Mouse (Mus musculus) hindbrain, embryonic 11.5 days (tissue): ENCODE data around the gene Pus7. TPM values are rescaled to one million over a fixed set of nuclear protein-coding genes. Genes with fewer than 3 reads are reported as not detected.

ENCODE experiments used
- ATAC-seq: fragments of 200-750 bp; cut with Nextera tagmentation; 2 replicates; pipeline ENCODE4 v1.8.0; 2017; ENCODE audit warnings: mild to moderate bottlenecking, moderate TSS enrichment, moderate library complexity; ENCODE audit not compliant: low FRiP score
- DNase-seq: peaks from one replicate; pipeline ENCODE4 v3.0.0-alpha.2; 2015; ENCODE audit warnings: low spot score
- H3K27ac ChIP-seq: fragments of 300-500 bp; sonication (generic); 2 replicates; pipeline ENCODE4 v1.5.1; 2014; ENCODE audit warnings: mild to moderate bottlenecking, low read depth, low read length
- H3K27me3 ChIP-seq: fragments of 300-500 bp; sonication (generic); 2 replicates; pipeline ENCODE4 v1.6.1; 2014; ENCODE audit warnings: mild to moderate bottlenecking, low read length, moderate library complexity, mixed read lengths; ENCODE audit not compliant: control insufficient read depth, insufficient read depth
- H3K36me3 ChIP-seq: fragments of 300-500 bp; sonication (generic); 2 replicates; pipeline ENCODE4 v1.6.1; 2014; ENCODE audit warnings: mild to moderate bottlenecking, low read length, moderate library complexity, mixed read lengths; ENCODE audit not compliant: control insufficient read depth, insufficient read depth
- H3K4me1 ChIP-seq: fragments of 300-500 bp; sonication (generic); replicated peaks from 2 replicates; pipeline ENCODE4 v1.6.1; 2014; ENCODE audit warnings: low read length, mixed read lengths; ENCODE audit not compliant: control insufficient read depth, insufficient read depth
- H3K4me2 ChIP-seq: fragments of 300-500 bp; sonication (generic); replicated peaks from 2 replicates; pipeline ENCODE4 v1.6.1; 2014; ENCODE audit warnings: mild to moderate bottlenecking, low read depth, low read length
- H3K4me3 ChIP-seq: fragments of 300-500 bp; sonication (generic); 2 replicates; pipeline ENCODE4 v1.5.1; 2014; ENCODE audit warnings: low read depth, low read length
- H3K9ac ChIP-seq: fragments of 300-500 bp; sonication (generic); 2 replicates; pipeline ENCODE4 v1.6.1; 2014; ENCODE audit warnings: low read depth, low read length
- H3K9me3 ChIP-seq: fragments of 300-500 bp; sonication (generic); 2 replicates; pipeline ENCODE4 v1.6.1; 2016; ENCODE audit warnings: low read length; ENCODE audit not compliant: control insufficient read depth
- WGBS: fragments of 180-500 bp; shearing (Covaris S2); extraction: QIAGEN DNeasy Blood & Tissue Kit; methylation state at CpG from one replicate; pipeline ENCODE4 v1.1.7; 2014; 5-methylcytosine and 5-hydroxymethylcytosine counted together
- polyA plus RNA-seq: library from polyadenylated mRNA; unstranded; fragments of >200 nt; fragmentation: Nextera tagmentation; extraction: Ambion mirVana; gene quantifications from 2 replicates; pipeline ENCODE4 v1.2.1, GENCODE M21; 2014

Pus7 gene
- polyA plus RNA-seq, 1 experiment from 2014 or later: 23.8 TPM

- DNase-seq: no peak
- no peak for ATAC-seq
These were observed 5.6 kb upstream of the Pus7 start for GRCm38 (mm10) chr5:23789078-23789612.

DNA sequence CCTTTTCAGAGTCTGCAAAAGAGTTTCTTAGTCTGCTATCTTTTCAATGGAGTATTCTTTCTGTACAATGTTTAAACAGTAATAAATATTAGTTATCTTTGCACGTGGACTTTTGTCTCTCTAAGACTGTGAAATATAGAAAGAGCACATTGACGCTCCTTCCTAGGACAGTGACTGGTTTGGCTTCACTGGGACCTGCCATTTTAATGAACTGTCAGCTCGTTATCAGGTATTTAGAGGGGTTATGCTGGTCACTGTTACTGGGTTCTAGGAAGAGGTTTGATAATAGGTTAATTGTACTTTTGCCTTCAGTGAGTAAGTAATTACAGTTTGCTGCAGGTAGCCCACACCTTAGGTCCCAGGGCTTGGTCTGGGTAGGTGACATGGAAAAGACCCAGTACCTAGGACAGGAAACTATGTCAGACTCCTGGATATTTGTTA, 4.9 kb upstream of the Pus7 start:
- Histone ChIP-seq H3K4me2 (peak overlapping the region; percentile 72), H3K4me3 (peak overlapping the region; percentile 81), H3K27me3 (no peaks in the 10 kb centered on the region), H3K36me3 (no peaks in the 10 kb centered on the region), H3K9ac (peak overlapping the region; percentile 77), H3K27ac (no peak overlapping the region), H3K9me3 (no peaks in the 10 kb centered on the region), H3K4me1 (peaks cover 2% of the 10 kb centered on the region; the same call in 1 of the 2 replicates)
- ATAC-seq (no peak), DNase-seq (no peak)
- WGBS: 50% methylated on average over 3 of the region's 3 CpGs

More at GRCm38 (mm10) chr5:23789078-23789612, 5.6 kb upstream of the Pus7 start:
- Histone ChIP-seq H3K36me3 (no peaks in the 10 kb centered on the region), H3K27ac (no peak overlapping the region), H3K4me1 (peaks cover 2% of the 10 kb centered on the region; the same call in 1 of the 2 replicates), H3K9ac (no peak overlapping the region), H3K4me3 (no peak overlapping the region), H3K27me3 (no peaks in the 10 kb centered on the region), H3K4me2 (no peak overlapping the region), H3K9me3 (no peaks in the 10 kb centered on the region)
- WGBS: 87% methylated on average over 4 of the region's 4 CpGs

- Histone ChIP-seq H3K4me2 (peak within 1 kb of the TSS; percentile 72), H3K4me1 (peaks cover 2% of the 10 kb centered on the region; the same call in 1 of the 2 replicates), H3K9me3 (no peaks in the 10 kb centered on the region), H3K27ac (no peak within 1 kb of the TSS; the same call in 1 of the 2 replicates), H3K36me3 (no peaks in the 10 kb centered on the region), H3K9ac (peak within 1 kb of the TSS; percentile 77), H3K27me3 (no peaks in the 10 kb centered on the region), H3K4me3 (peak within 1 kb of the TSS; percentile 81)
- WGBS: 4% methylated on average over 45 of the region's 47 CpGs
- ATAC-seq: peak; percentile 89
- peak; percentile 99 for DNase-seq
These were observed 4.3 kb upstream of the Pus7 start, which contains the start of gene Rint1 for GRCm38 (mm10) chr5:23787536-23788389. TSS of gene Rint1 (plus strand) at chr5:23787711.

GRCm38 (mm10) chr5:23782051-23782810, 1.3 kb downstream of the Pus7 start:
- H3K9ac ChIP-seq: no peak overlapping the region; the same call in 1 of the 2 replicates
- H3K27ac ChIP-seq: no peak overlapping the region

DNA sequence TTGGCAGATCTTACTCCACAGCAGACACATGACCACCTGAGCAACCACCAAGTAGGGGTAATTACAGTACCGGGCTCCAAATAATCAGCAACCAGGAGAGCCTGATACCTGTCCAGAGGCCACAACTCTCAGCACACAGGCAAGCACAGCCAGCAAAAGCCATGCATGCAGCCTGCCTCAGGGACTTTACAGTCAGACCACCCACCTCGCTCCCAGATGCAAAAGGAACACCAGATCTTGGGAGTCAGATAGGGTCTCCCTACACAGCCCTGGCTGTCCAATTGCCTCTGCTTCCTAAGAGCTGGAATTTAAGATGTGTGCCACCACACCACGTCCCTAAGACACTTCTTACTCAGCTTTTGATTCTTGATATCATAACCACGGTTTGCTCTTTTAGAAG, 2.3 kb downstream of the Pus7 start:
- ATAC-seq (no peak), DNase-seq (no peak)
- Histone ChIP-seq H3K27ac (no peak overlapping the region), H3K9ac (no peak overlapping the region), H3K36me3 (no peaks in the 10 kb centered on the region), H3K9me3 (no peaks in the 10 kb centered on the region), H3K4me1 (no peaks in the 10 kb centered on the region), H3K4me2 (no peak overlapping the region), H3K27me3 (no peaks in the 10 kb centered on the region), H3K4me3 (no peak overlapping the region)
- 76% methylated on average over 4 of the region's 4 CpGs for WGBS

More at GRCm38 (mm10) chr5:23782051-23782810, 1.3 kb downstream of the Pus7 start:
- Histone ChIP-seq H3K36me3 (no peaks in the 10 kb centered on the region), H3K9me3 (no peaks in the 10 kb centered on the region), H3K27me3 (no peaks in the 10 kb centered on the region), H3K4me1 (no peaks in the 10 kb centered on the region), H3K4me3 (peak overlapping the region; percentile 88), H3K4me2 (peak overlapping the region; percentile 67)
- ATAC-seq (no peak), DNase-seq (no peak)
- 51% methylated on average over 8 of the region's 8 CpGs for WGBS

- no peaks in the 10 kb centered on the region for H3K27me3 ChIP-seq
- 84% methylated on average over 4 of the region's 4 CpGs for WGBS
- ATAC-seq (no peak), DNase-seq (no peak)
- no peaks in the 10 kb centered on the region for H3K9me3 ChIP-seq
- no peak overlapping the region for H3K9ac ChIP-seq
- H3K4me3 ChIP-seq: no peak overlapping the region
- no peaks in the 10 kb centered on the region for H3K4me1 ChIP-seq
- H3K36me3 ChIP-seq: no peaks in the 10 kb centered on the region
- no peak overlapping the region for H3K27ac ChIP-seq
- no peak overlapping the region for H3K4me2 ChIP-seq
These were observed 3.0 kb downstream of the Pus7 start for GRCm38 (mm10) chr5:23780516-23780915.

GRCm38 (mm10) chr5:23774186-23774585, 9.3 kb downstream of the Pus7 start:
- H3K4me1 ChIP-seq: no peaks in the 10 kb centered on the region
- no peak overlapping the region for H3K4me3 ChIP-seq
- ATAC-seq (no peak), DNase-seq (no peak)
- WGBS: 89% methylated on average over 6 of the region's 6 CpGs
- H3K9ac ChIP-seq: no peak overlapping the region
- H3K27ac ChIP-seq: no peak overlapping the region
- H3K36me3 ChIP-seq: no peaks in the 10 kb centered on the region
- H3K27me3 ChIP-seq: no peaks in the 10 kb centered on the region
- H3K9me3 ChIP-seq: no peaks in the 10 kb centered on the region
- no peak overlapping the region for H3K4me2 ChIP-seq

GRCm38 (mm10) chr5:23771105-23771504, 12.4 kb downstream of the Pus7 start:
- no peak overlapping the region for H3K4me2 ChIP-seq
- no peak overlapping the region for H3K4me3 ChIP-seq
- H3K27ac ChIP-seq: no peak overlapping the region
- no peak for DNase-seq
- no peaks in the 10 kb centered on the region for H3K27me3 ChIP-seq
- no peaks in the 10 kb centered on the region for H3K4me1 ChIP-seq
- WGBS: 59% methylated on average over 8 of the region's 8 CpGs
- no peak overlapping the region for H3K9ac ChIP-seq
- H3K9me3 ChIP-seq: no peaks in the 10 kb centered on the region
- no peak for ATAC-seq
- H3K36me3 ChIP-seq: no peaks in the 10 kb centered on the region
